8 mouse cellular contexts compared by ENCODE assay signal in the genomic region with DNA sequence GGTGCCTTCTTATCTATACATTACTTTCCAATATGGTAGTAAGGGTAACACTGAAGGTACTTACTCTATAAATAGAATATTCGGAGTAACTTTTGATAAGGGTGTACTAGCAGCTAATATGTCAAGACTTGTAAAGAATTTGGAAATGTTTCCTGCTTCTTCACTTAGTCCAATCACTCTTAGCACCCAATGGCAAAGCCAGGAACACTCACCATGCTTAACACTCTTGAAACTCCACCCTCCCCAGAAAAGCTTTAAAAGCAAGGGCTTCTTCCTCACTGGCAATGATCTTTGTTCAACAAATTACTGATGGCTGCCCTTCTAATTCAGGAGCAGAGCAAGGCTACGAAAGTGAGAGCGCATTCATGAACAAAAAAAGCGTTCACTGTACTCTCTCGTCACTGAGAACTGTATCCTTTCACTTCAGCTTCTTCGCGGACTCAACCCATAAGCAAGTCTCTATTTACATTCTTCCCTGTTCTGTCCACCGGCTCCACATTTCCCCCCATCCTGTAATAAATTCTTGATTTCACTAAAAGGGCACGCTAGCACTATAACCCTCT. TPM values are rescaled to one million over a fixed set of nuclear protein-coding genes. Genes with fewer than 3 reads are reported as not detected.
DNase-seq lines count a peak whose midpoint lies in the region; ATAC-seq and TF ChIP-seq lines count a peak whose summit lies in the region.

No protein-coding gene starts in this region.

- H3K4me1 ChIP-seq in embryonic fibroblast, embryonic 13.5 days (ENCODE audit: control insufficient read depth, insufficient read depth, low read length) = no peaks in the 10 kb centered on the region
- H3K4me1 ChIP-seq in intestine, postnatal 0 days (replicated peaks; ENCODE audit: control insufficient read depth, insufficient read depth, low read length) = 0 out of 2 replicates have a peak, but pooled peaks cover 3% of the 10 kb centered on the region
- H3K4me1 ChIP-seq in midbrain, embryonic 16.5 days (ENCODE audit: control insufficient read depth, insufficient read depth, low read length) = peaks cover 13% of the 10 kb centered on the region

- no peaks in the 10 kb centered on the region for H3K36me3 ChIP-seq in intestine, postnatal 0 days (ENCODE audit: control insufficient read depth, insufficient read depth)
- no peaks in the 10 kb centered on the region for H3K36me3 ChIP-seq in midbrain, embryonic 16.5 days (ENCODE audit: control insufficient read depth, insufficient read depth, low read length)

- WGBS in intestine, postnatal 0 days = 5% methylated on average over 9 of the region's 9 CpGs
- WGBS in midbrain, embryonic 16.5 days = 11% methylated on average over 9 of the region's 9 CpGs

- ATAC-seq in intestine, postnatal 0 days = no peak
- no peak for ATAC-seq in midbrain, embryonic 16.5 days

- H3K9me3 ChIP-seq in intestine, postnatal 0 days (ENCODE audit: control insufficient read depth) = no peaks in the 10 kb centered on the region
- H3K9me3 ChIP-seq in midbrain, embryonic 16.5 days (replicated peaks; ENCODE audit: control insufficient read depth, low read length, poor library complexity, severe bottlenecking) = no peaks in the 10 kb centered on the region

- no peak for TF ChIP-seq POLR2A in embryonic fibroblast, embryonic 13.5 days (IDR thresholded peaks at IDR 0.05; ENCODE audit: low read depth, low read length)

- TF ChIP-seq CTCF in embryonic fibroblast, embryonic 13.5 days (IDR thresholded peaks at IDR 0.05; ENCODE audit: borderline replicate concordance, insufficient read depth, low read length) = no peak
- no peak for TF ChIP-seq CTCF in intestine, postnatal 0 days (IDR thresholded peaks at IDR 0.05; ENCODE audit: low read depth)

- DNase-seq in urinary bladder, postnatal 14 days (ENCODE audit: low spot score) = peak; percentile 5
- DNase-seq in urinary bladder, adult 2 months (ENCODE audit: low spot score) = no peak
- no peak for DNase-seq in adrenal gland, adult 8-10 months
- no peak for DNase-seq in adrenal gland, adult 2 months
- no peak for DNase-seq in layer of hippocampus, adult 9-11 months

- H3K4me2 ChIP-seq in intestine, postnatal 0 days (replicated peaks; ENCODE audit: low read depth) = peak overlapping the region; percentile 64
- H3K4me2 ChIP-seq in midbrain, embryonic 16.5 days (ENCODE audit: low read length) = peak overlapping the region; percentile 68

- peak overlapping the region; percentile 86 for H3K4me3 ChIP-seq in embryonic fibroblast, embryonic 13.5 days (ENCODE audit: insufficient read depth, low read length)
- H3K4me3 ChIP-seq in intestine, postnatal 0 days (ENCODE audit: low read depth, low read length) = peak overlapping the region; percentile 90
- peak overlapping the region; percentile 98 for H3K4me3 ChIP-seq in midbrain, embryonic 16.5 days (ENCODE audit: low read depth, low read length)

- peak overlapping the region; percentile 2; the same call in 1 of the 2 replicates for H3K9ac ChIP-seq in intestine, postnatal 0 days (ENCODE audit: low read depth, low read length)
- H3K9ac ChIP-seq in midbrain, embryonic 16.5 days (ENCODE audit: low read depth, low read length) = peak overlapping the region; percentile 93

- peak overlapping the region; percentile 84 for H3K27ac ChIP-seq in embryonic fibroblast, embryonic 13.5 days (ENCODE audit: insufficient read depth, low read length)
- peak overlapping the region; percentile 95 for H3K27ac ChIP-seq in intestine, postnatal 0 days (ENCODE audit: low read depth, low read length)
- H3K27ac ChIP-seq in midbrain, embryonic 16.5 days (ENCODE audit: low read length) = peak overlapping the region; percentile 96

- no peaks in the 10 kb centered on the region for H3K27me3 ChIP-seq in intestine, postnatal 0 days (replicated peaks; ENCODE audit: control insufficient read depth, insufficient read depth, low read length)
- no peaks in the 10 kb centered on the region for H3K27me3 ChIP-seq in midbrain, embryonic 16.5 days (ENCODE audit: control insufficient read depth, insufficient read depth, low read depth, low read length)

RNA-seq across cellular contexts. Expression of gene Rab11a, which starts 1.4 kb away (rescaled TPM):
- 457 and 556 TPM in 2 replicates for polyA plus RNA-seq in urinary bladder, adult 2 months (2012; rRNA removed)
- polyA plus RNA-seq in embryonic fibroblast, embryonic 13.5 days (2011; ENCODE audit: insufficient read length, low read depth, missing spikeins) = 318 and 370 TPM in 2 replicates
- polyA plus RNA-seq in intestine, postnatal 0 days (2015; fragmentation: Nextera tagmentation; extraction: Ambion mirVana) = 1,986 and 2,053 TPM in 2 replicates
- 439 and 482 TPM in 2 replicates for polyA plus RNA-seq in midbrain, embryonic 16.5 days (2015; fragmentation: Nextera tagmentation; extraction: Ambion mirVana)
- total RNA-seq in adrenal gland, adult 8-10 months (2022) = 100 to 1,000 TPM; 231 to 285 (median 262) TPM
- total RNA-seq in adrenal gland, adult 2 months (2021) = 100 to 1,000 TPM; 230 to 291 TPM
- polyA plus RNA-seq in adrenal gland, adult 2 months (2012; rRNA removed) = 60.7 and 74.6 TPM in 2 replicates
